8 mouse cellular contexts compared by ENCODE assay signal in genomic region chr1:191461811-191462491, GRCm38 (mm10). TPM values are rescaled to one million over a fixed set of nuclear protein-coding genes. Genes with fewer than 3 reads are reported as not detected.
A peak's percentile ranks its signal among the peaks of the same experiment; 100 is the strongest.
DNase-seq lines count a peak whose midpoint lies in the region; ATAC-seq and TF ChIP-seq lines count a peak whose summit lies in the region.

No protein-coding gene starts in this region.

- H3K27ac ChIP-seq in gastrocnemius, adult 2 months, result peak overlapping the region; percentile 86
- peak overlapping the region; percentile 34 for H3K27ac ChIP-seq in lung, embryonic 16.5 days (ENCODE audit: low read length)
- H3K27ac ChIP-seq in stomach, embryonic 16.5 days (ENCODE audit: low read length), result peak overlapping the region; percentile 35

- H3K27me3 ChIP-seq in lung, embryonic 16.5 days (ENCODE audit: control insufficient read depth, insufficient read depth, low read depth, low read length), result no peaks in the 10 kb centered on the region
- no peaks in the 10 kb centered on the region for H3K27me3 ChIP-seq in stomach, embryonic 16.5 days (ENCODE audit: control insufficient read depth, insufficient read depth, low read length)

- peak overlapping the region; percentile 53 for H3K9ac ChIP-seq in lung, embryonic 16.5 days (ENCODE audit: low read length)
- H3K9ac ChIP-seq in stomach, embryonic 16.5 days (ENCODE audit: low read length), result 0 out of 2 replicates have a peak overlapping the region, but pooled peaks have one; percentile 28

- no peaks in the 10 kb centered on the region for H3K9me3 ChIP-seq in lung, embryonic 16.5 days (ENCODE audit: control insufficient read depth, low read length)
- H3K9me3 ChIP-seq in stomach, embryonic 16.5 days (replicated peaks; ENCODE audit: control insufficient read depth, low read length), result no peaks in the 10 kb centered on the region

- intact Hi-C loops in gastrocnemius, adult 2 months (cut with DNase I), result no loop called here

- DNase-seq in gastrocnemius, adult 2 months, result peak; percentile 52
- DNase-seq in gastrocnemius, adult 8-10 months (ENCODE audit: low spot score in 2 of 2), result no peak
- DNase-seq in heart, adult 8-10 months (ENCODE audit: low spot score), result peak; percentile 73
- peak; percentile 40 for DNase-seq in kidney, adult 11 months
- no peak for DNase-seq in thymus, postnatal 25 days
- no peak for DNase-seq in spleen, adult 12 weeks (ENCODE audit: low spot score)

- H3K4me1 ChIP-seq in lung, embryonic 16.5 days (replicated peaks; ENCODE audit: control insufficient read depth, insufficient read depth, low read length), result peaks cover 21% of the 10 kb centered on the region
- H3K4me1 ChIP-seq in stomach, embryonic 16.5 days (ENCODE audit: control insufficient read depth, insufficient read depth, low read length), result peaks cover 9% of the 10 kb centered on the region; the same call in 1 of the 2 replicates

- H3K36me3 ChIP-seq in lung, embryonic 16.5 days (ENCODE audit: control insufficient read depth, insufficient read depth, low read length), result no peaks in the 10 kb centered on the region
- H3K36me3 ChIP-seq in stomach, embryonic 16.5 days (ENCODE audit: control insufficient read depth, insufficient read depth, low read length), result no peaks in the 10 kb centered on the region

- 4% methylated on average over 9 of the region's 9 CpGs for WGBS in lung, embryonic 16.5 days
- 8% methylated on average over 9 of the region's 9 CpGs for WGBS in stomach, embryonic 16.5 days

- ATAC-seq in lung, embryonic 16.5 days (ENCODE audit: low read depth), result peak; percentile 81
- ATAC-seq in stomach, embryonic 16.5 days (ENCODE audit: insufficient read depth, low FRiP score), result peak; percentile 84

- H3K4me3 ChIP-seq in gastrocnemius, adult 2 months, result peak overlapping the region; percentile 59
- H3K4me3 ChIP-seq in lung, embryonic 16.5 days (ENCODE audit: low read length), result 0 out of 2 replicates have a peak overlapping the region, but pooled peaks have one; percentile 6
- H3K4me3 ChIP-seq in stomach, embryonic 16.5 days (replicated peaks; ENCODE audit: low read length), result no peak overlapping the region

- H3K4me2 ChIP-seq in lung, embryonic 16.5 days (ENCODE audit: low read depth, low read length), result peak overlapping the region; percentile 36
- peak overlapping the region; percentile 19 for H3K4me2 ChIP-seq in stomach, embryonic 16.5 days (ENCODE audit: low read depth, low read length)

- TF ChIP-seq CTCF in gastrocnemius, adult 2 months (IDR thresholded peaks at IDR 0.05), result no peak

RNA-seq across cellular contexts. Expression of gene Ppp2r5a, which starts 58.9 kb away (rescaled TPM):
- total RNA-seq in gastrocnemius, adult 2 months (2021), result 10 to 100 TPM; 65.0 to 80.1 TPM
- total RNA-seq in gastrocnemius, adult 8-10 months (2022), result 10 to 100 TPM; 62.4 to 75.3 (median 67.2) TPM
- 10 to 100 TPM; 94.2 to 98.9 (median 97.9) TPM for total RNA-seq in heart, adult 8-10 months (2022)
- polyA plus RNA-seq in lung, embryonic 16.5 days (2015; fragmentation: Nextera tagmentation; extraction: Ambion mirVana), result 18.4 and 21.7 TPM in 2 replicates
- polyA plus RNA-seq in stomach, embryonic 16.5 days (2015; fragmentation: Nextera tagmentation; extraction: Ambion mirVana), result 13.9 and 14.7 TPM in 2 replicates

Comparison
In these comparisons a context has a peak if more than half of its experiments do, and no peak if none do; other contexts are left out.
1. DNase-seq: peak in gastrocnemius, adult 2 months (single experiment), heart, adult 8-10 months (single experiment) and kidney, adult 11 months (single experiment); none in gastrocnemius, adult 8-10 months (0 of 2), thymus, postnatal 25 days (single experiment) and spleen, adult 12 weeks (single experiment).
2. H3K27ac ChIP-seq: peak in every context shown above with its lines; median percentile 86 in gastrocnemius, adult 2 months; 35 in stomach, embryonic 16.5 days; 34 in lung, embryonic 16.5 days.